Comparison of ENCODE assay signal across 8 mouse cellular contexts in genomic region chr7:99351104-99351801, GRCm38 (mm10). TPM values are rescaled to one million over a fixed set of nuclear protein-coding genes. Genes with fewer than 3 reads are reported as not detected.
DNase-seq lines count a peak whose midpoint lies in the region; ATAC-seq and TF ChIP-seq lines count a peak whose summit lies in the region.

No protein-coding gene starts in this region.

- peaks cover 19% of the 10 kb centered on the region for H3K36me3 ChIP-seq in ES-E14 (ENCODE audit: control insufficient read depth, insufficient read depth, low read length, poor library complexity, severe bottlenecking)
- no peaks in the 10 kb centered on the region for H3K36me3 ChIP-seq in forebrain, embryonic 16.5 days (ENCODE audit: control insufficient read depth, insufficient read depth)
- H3K36me3 ChIP-seq in hindbrain, embryonic 13.5 days, result peaks cover 25% of the 10 kb centered on the region
- H3K36me3 ChIP-seq in liver, embryonic 16.5 days (ENCODE audit: control insufficient read depth, insufficient read depth), result no peaks in the 10 kb centered on the region; the same call in 1 of the 2 replicates

- WGBS in forebrain, embryonic 16.5 days, result 8% methylated on average over 12 of the region's 12 CpGs
- WGBS in hindbrain, embryonic 13.5 days, result 5% methylated on average over 12 of the region's 12 CpGs
- WGBS in liver, embryonic 16.5 days (ENCODE audit: insufficient replicate concordance), result 48% methylated on average over 12 of the region's 12 CpGs
- WGBS in olfactory bulb, adult 2 months, result 37% methylated on average over 12 of the region's 12 CpGs

- H3K9ac ChIP-seq in ES-E14 (ENCODE audit: insufficient read depth, low read depth, low read length, poor library complexity, severe bottlenecking), result peak overlapping the region; percentile 54; the same call in 1 of the 2 replicates
- H3K9ac ChIP-seq in forebrain, embryonic 16.5 days (replicated peaks; ENCODE audit: low read depth, low read length), result peak overlapping the region; percentile 59
- peak overlapping the region; percentile 79 for H3K9ac ChIP-seq in hindbrain, embryonic 13.5 days
- peak overlapping the region; percentile 46; the same call in 1 of the 2 replicates for H3K9ac ChIP-seq in liver, embryonic 16.5 days (ENCODE audit: low read depth, low read length)

- no peak for TF ChIP-seq POLR2A in olfactory bulb, adult 2 months (IDR thresholded peaks at IDR 0.05; ENCODE audit: insufficient read depth, low read depth, low read length)

- H3K4me1 ChIP-seq in ES-E14 (ENCODE audit: control insufficient read depth in 2 of 2, insufficient read depth in 2 of 2, low read length in 2 of 2, poor library complexity in 1 of 2), result peaks cover 9 to 38% of the 10 kb centered on the region in 2 experiments
- peaks cover 42% of the 10 kb centered on the region for H3K4me1 ChIP-seq in forebrain, embryonic 16.5 days (replicated peaks; ENCODE audit: control insufficient read depth, insufficient read depth, low read length)
- peaks cover 56% of the 10 kb centered on the region for H3K4me1 ChIP-seq in hindbrain, embryonic 13.5 days (replicated peaks)
- H3K4me1 ChIP-seq in liver, embryonic 16.5 days (ENCODE audit: control insufficient read depth, low read depth, low read length), result no peaks in the 10 kb centered on the region
- H3K4me1 ChIP-seq in olfactory bulb, adult 2 months (ENCODE audit: control insufficient read depth, insufficient read depth, low read length), result peaks cover 38% of the 10 kb centered on the region

- ATAC-seq in forebrain, embryonic 16.5 days, result peak; percentile 26; the same call in 1 of the 2 replicates
- ATAC-seq in hindbrain, embryonic 13.5 days (ENCODE audit: low FRiP score), result no peak
- no peak for ATAC-seq in liver, embryonic 16.5 days (ENCODE audit: low read depth)

- no peaks in the 10 kb centered on the region for H3K9me3 ChIP-seq in ES-E14 (ENCODE audit: control insufficient read depth, insufficient read depth, low read depth, low read length)
- no peaks in the 10 kb centered on the region for H3K9me3 ChIP-seq in forebrain, embryonic 16.5 days (ENCODE audit: control insufficient read depth, low read length)
- no peaks in the 10 kb centered on the region for H3K9me3 ChIP-seq in hindbrain, embryonic 13.5 days
- no peaks in the 10 kb centered on the region for H3K9me3 ChIP-seq in liver, embryonic 16.5 days (replicated peaks; ENCODE audit: control insufficient read depth, low read length)

- in situ Hi-C loops in ES-E14 (cut with MboI; ENCODE audit: low sequenced_read_pairs in 2 of 2, unreplicated experiment in 2 of 2), result no loop called here

- peak overlapping the region; percentile 63 for H3K4me2 ChIP-seq in forebrain, embryonic 16.5 days (ENCODE audit: low read length)
- H3K4me2 ChIP-seq in hindbrain, embryonic 13.5 days, result peak overlapping the region; percentile 65
- H3K4me2 ChIP-seq in liver, embryonic 16.5 days (ENCODE audit: low read depth, low read length), result peak overlapping the region; percentile 49; the same call in 1 of the 2 replicates

- TF ChIP-seq CTCF in olfactory bulb, adult 2 months (IDR thresholded peaks at IDR 0.05; ENCODE audit: insufficient read depth, low read depth, low read length), result no peak

- no peaks in the 10 kb centered on the region for H3K27me3 ChIP-seq in forebrain, embryonic 16.5 days (replicated peaks; ENCODE audit: control insufficient read depth, insufficient read depth, low read length)
- H3K27me3 ChIP-seq in hindbrain, embryonic 13.5 days, result no peaks in the 10 kb centered on the region
- H3K27me3 ChIP-seq in liver, embryonic 16.5 days (ENCODE audit: control insufficient read depth, insufficient read depth, low read depth, low read length), result peaks cover 8% of the 10 kb centered on the region

- DNase-seq in ES-E14 (ENCODE audit: low read depth, low spot score), result no peak
- peak; percentile 55 for DNase-seq in cerebellum, adult 11 months
- DNase-seq in layer of hippocampus, adult 9-10 months (ENCODE audit: low spot score), result no peak
- no peak for DNase-seq in thymus, postnatal 14 days

- H3K27ac ChIP-seq in ES-E14 (ENCODE audit: insufficient read depth, low read depth, low read length, poor library complexity, severe bottlenecking), result peak overlapping the region; percentile 37; the same call in 1 of the 2 replicates
- H3K27ac ChIP-seq in forebrain, embryonic 16.5 days (ENCODE audit: low read length), result peak overlapping the region; percentile 80
- peak overlapping the region; percentile 90 for H3K27ac ChIP-seq in hindbrain, embryonic 13.5 days
- no peak overlapping the region for H3K27ac ChIP-seq in liver, embryonic 16.5 days (ENCODE audit: low read length)
- 0 out of 2 replicates have a peak overlapping the region, but pooled peaks have one; percentile 24 for H3K27ac ChIP-seq in olfactory bulb, adult 2 months (ENCODE audit: insufficient read depth, low read depth, low read length)

- H3K4me3 ChIP-seq in ES-E14 (ENCODE audit: insufficient read depth in 1 of 2, low read depth in 1 of 2, low read length in 2 of 2, poor library complexity in 1 of 2, severe bottlenecking in 1 of 2), result peak overlapping the region; percentile 72 to 75; a peak in 3 of 4 replicates
- H3K4me3 ChIP-seq in forebrain, embryonic 16.5 days (replicated peaks; ENCODE audit: low read length), result peak overlapping the region; percentile 46
- H3K4me3 ChIP-seq in hindbrain, embryonic 13.5 days, result peak overlapping the region; percentile 49
- H3K4me3 ChIP-seq in liver, embryonic 16.5 days (ENCODE audit: low read depth, low read length), result peak overlapping the region; percentile 52
- H3K4me3 ChIP-seq in olfactory bulb, adult 2 months (ENCODE audit: insufficient read depth, low read depth, low read length), result peak overlapping the region; percentile 40

TF ChIP-seq in ES-E14, 5 proteins besides CTCF, POLR2A, EP300 and RAD21:
- TF ChIP-seq MAFK (IDR thresholded peaks at IDR 0.05; ENCODE audit: insufficient read depth, low read depth, low read length) (no peak), HCFC1 (IDR thresholded peaks at IDR 0.05; ENCODE audit: borderline replicate concordance, insufficient read depth, low read length) (no peak), CHD2 (IDR thresholded peaks at IDR 0.05; ENCODE audit: low read depth, low read length) (no peak), ZC3H11A (IDR thresholded peaks at IDR 0.05; ENCODE audit: borderline replicate concordance, low read depth, low read length) (no peak), ZNF384 (IDR thresholded peaks at IDR 0.05; ENCODE audit: low read depth, low read length) (no peak)
TF ChIP-seq in ES-E14: peak in this region for 0.

RNA-seq across cellular contexts. Expression of gene Serpinh1, which starts 1.8 kb away (rescaled TPM):
- 337 and 500 TPM in 2 replicates for total RNA-seq in ES-E14 (2012; rRNA removed)
- polyA plus RNA-seq in forebrain, embryonic 16.5 days (2015; fragmentation: Nextera tagmentation; extraction: Ambion mirVana), result 201 and 257 TPM in 2 replicates
- 394 and 407 TPM in 2 replicates for polyA plus RNA-seq in hindbrain, embryonic 13.5 days (2015; fragmentation: Nextera tagmentation; extraction: Ambion mirVana)
- 68.7 and 72.1 TPM in 2 replicates for polyA plus RNA-seq in liver, embryonic 16.5 days (2015; fragmentation: Nextera tagmentation; extraction: Ambion mirVana)
- not detected in 2 replicates for polyA plus RNA-seq in olfactory bulb, adult 2 months (2012; ENCODE audit: insufficient read depth, insufficient read length, low replicate concordance, missing spikeins)

RNA-seq across cellular contexts. Expression of gene Gdpd5, which starts 30.0 kb away (rescaled TPM):
- 8.3 and 10.2 TPM in 2 replicates for total RNA-seq in ES-E14 (2012; rRNA removed)
- polyA plus RNA-seq in forebrain, embryonic 16.5 days (2015; fragmentation: Nextera tagmentation; extraction: Ambion mirVana), result 45.2 and 48.0 TPM in 2 replicates
- polyA plus RNA-seq in hindbrain, embryonic 13.5 days (2015; fragmentation: Nextera tagmentation; extraction: Ambion mirVana), result 53.2 and 55.3 TPM in 2 replicates
- polyA plus RNA-seq in liver, embryonic 16.5 days (2015; fragmentation: Nextera tagmentation; extraction: Ambion mirVana), result 1.5 and 2.1 TPM in 2 replicates
- polyA plus RNA-seq in olfactory bulb, adult 2 months (2012; ENCODE audit: insufficient read depth, insufficient read length, low replicate concordance, missing spikeins), result not detected in 2 replicates
